Mouse (Mus musculus) ES-Bruce4 (cell line): Measurements from ENCODE around the gene Ston2.

Experiments
- CTCF ChIP-seq: IDR thresholded peaks from one replicate; pipeline ENCODE4 v1.8.1; 2011; ENCODE audit warnings: low read depth, low read length
- EP300 ChIP-seq: IDR thresholded peaks from 2 replicates; pipeline ENCODE4 v1.6.1; 2011; ENCODE audit warnings: low read depth, low read length; ENCODE audit not compliant: insufficient read depth
- POLR2A ChIP-seq: IDR thresholded peaks from one replicate; pipeline ENCODE4 v1.8.1; 2011; ENCODE audit warnings: low read length; ENCODE audit not compliant: insufficient read depth

- TF ChIP-seq CTCF (no peak), POLR2A (no peak), EP300 (no peak)
These were observed 74.8 kb downstream of the Ston2 start for GRCm38 (mm10) chr12:91713358-91713757.
